Mouse (Mus musculus): ENCODE data around the gene Zfp366.

- TF ChIP-seq CTCF (IDR thresholded peaks at IDR 0.05; ENCODE audit: extremely low read depth, insufficient read length, insufficient replicate concordance, low read depth, low read length) (no peak), POLR2A (IDR thresholded peaks at IDR 0.05; ENCODE audit: low read depth, low read length) (no peak)
Observed at GRCm38 (mm10) chr13:99223321-99223884, 38.8 kb downstream of the Zfp366 start.
